Mouse (Mus musculus) frontal cortex, postnatal 10 days (tissue): ENCODE results near the gene Trpm8.

ENCODE experiments used
- DNase-seq, 2 experiments: peaks; one replicate each; pipeline ENCODE4 v3.0.0; 2022; ENCODE audit warnings: low spot score in 2 of 2, mixed read lengths in 1 of 2

The Trpm8 gene

DNA sequence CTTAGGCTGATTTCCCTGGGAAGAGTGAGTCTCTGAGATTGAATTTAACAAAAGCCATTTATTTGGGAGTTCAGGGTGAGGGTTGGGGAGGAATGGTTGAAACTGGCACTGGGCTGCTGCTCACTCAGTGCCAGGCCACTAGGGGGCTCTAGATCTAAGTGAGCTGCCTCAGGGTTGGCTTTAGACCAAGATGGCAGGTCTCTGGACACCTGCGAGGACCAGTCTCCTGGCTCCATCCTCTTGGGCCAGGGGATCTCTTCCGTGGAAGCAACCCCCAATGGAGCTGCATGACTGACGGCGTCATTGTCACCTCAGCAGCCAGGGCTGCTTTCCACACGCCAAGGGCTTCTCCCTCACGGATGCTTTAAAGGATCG lies 7.5 kb downstream of the Trpm8 start:
- DNase-seq: no peak

DNA sequence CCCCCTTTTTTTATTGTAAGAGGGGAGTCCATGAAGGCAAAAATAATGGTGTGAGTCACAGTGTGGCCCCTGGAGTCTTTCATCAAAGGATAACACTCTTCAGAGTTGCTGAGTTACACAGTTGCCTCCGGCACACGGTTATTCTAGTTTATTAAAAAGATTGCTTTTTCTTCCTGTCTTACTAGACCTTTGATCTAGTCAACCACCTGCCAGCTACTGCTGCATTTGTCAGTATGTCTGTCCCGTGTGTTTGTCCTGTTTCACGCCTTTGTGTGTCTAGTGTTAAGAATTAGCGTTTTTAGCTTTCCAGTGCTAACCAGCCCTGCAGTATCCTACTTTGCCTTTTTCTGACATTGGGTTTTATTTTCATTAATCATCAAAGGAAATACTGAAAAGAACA lies 8.2 kb downstream of the Trpm8 start:
- no peak for DNase-seq

DNA sequence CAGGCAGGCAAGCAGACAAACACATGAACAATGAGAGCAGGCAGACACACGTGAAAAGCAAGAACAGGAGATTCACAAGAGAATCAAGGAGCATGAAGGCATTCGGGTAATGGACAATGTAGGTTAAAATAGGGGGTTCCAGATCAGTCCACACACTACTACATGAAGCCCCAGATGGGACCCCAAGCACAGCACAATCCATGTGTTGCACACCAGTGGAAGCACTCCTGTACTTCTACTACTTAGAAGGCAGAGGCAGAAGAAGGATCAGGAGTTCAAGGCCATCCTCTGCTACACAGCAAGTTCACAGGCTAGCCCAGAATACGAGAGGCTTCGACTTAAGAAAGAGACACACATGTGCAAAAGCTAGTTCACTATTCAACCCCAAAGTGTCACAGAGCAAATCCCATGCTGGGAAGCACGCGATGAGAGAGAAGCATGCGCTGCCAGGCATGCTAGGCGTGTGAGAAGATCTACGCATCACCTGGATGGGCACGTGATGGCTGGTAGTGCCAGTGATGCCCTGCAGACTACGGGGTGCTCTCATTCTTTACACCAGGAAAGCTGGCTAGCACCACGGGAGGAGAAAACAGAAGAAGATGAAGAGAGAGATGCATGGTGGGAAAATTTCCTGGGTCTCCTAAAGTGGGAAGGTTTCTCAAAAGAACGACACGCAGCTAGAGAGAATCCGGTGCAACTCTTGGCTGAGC lies 8.8 kb downstream of the Trpm8 start:
- no peak for DNase-seq

DNA sequence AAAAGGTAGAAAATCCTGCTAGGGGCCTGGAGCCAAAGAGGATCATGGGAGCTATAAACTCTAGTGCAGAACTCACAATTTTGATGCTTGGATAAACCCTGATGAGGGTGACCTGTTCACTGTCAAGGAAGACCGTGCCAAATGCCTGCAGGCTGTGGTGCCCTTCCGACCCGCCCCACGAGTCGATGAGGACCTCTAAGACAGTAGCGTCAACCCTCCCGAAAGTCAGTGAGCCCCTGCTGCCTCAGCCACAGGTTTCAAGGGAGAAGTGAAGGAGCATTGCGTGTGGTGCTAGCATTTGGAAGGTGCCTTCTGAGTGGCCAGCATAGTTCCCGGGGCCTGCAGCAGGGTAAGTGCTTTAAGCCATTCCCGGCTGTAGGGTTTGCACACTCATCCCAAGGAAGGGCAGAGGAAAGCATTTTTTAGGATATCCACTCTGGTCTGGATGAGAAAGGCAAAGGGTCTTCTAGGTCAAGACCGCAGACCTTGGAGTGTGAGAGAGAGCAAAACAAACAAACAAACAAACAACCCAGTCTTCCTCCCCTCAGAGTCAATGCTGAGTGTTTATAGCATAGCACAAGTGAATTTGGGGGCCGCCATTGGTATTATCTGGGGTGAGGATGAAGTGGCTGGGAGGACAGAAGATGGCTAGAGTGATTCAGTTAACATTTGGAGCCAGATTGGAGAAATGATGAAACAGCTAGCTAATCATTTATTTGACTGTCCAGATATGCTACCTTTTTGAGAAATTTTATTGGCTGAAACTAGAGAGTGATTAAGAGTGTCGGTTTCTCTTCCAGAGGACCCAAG lies 9.6 kb downstream of the Trpm8 start:
- DNase-seq: no peak

DNA sequence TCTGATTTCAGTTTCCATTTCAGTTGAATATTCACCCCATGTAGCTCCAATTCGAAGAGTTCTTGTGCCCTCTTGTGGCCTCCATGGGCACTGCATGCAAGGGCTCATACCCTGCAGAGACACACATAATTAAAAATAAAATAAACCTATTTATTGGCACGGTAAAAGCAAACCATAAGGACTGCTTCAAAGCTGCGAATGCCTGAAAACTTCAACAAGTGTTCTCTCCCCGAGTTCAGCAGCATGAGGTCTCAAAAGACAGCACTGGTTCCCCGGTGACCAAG lies 10.2 kb downstream of the Trpm8 start:
- DNase-seq: no peak

DNA sequence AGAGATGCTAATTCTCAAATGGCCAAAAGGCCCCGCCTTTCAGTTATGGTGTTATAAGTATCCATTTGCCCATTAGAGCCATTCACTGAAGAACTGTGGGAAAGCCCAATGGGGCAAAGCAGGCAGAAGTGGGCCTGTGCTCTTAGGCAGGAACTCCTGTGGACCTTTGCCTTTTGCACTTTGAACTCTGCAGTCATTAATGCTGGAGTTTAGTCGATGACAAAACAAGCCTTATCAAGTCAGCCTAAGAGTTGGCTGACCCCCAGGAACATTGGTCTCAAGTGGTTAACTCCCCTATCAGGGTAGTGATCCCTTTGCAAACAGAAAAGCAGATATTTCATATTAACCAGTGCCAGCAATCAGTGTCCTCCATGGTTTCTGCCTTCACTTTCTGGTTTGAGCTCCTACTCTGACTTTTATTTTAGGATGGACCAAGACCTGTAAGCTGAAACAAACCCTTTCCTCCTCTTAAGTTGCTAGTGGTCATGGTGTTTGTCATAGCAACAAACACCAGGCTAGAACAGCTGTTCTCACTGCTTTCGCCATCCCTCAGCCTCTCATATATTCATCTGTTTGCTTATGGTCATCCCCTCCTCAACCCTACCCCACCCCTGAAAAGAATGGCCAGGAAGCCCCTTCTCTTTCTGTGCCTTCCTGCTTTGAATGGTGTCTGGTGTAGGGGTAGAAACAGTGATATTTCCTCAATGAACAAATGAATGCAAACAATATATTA lies 10.8 kb downstream of the Trpm8 start:
- no peak for DNase-seq

DNA sequence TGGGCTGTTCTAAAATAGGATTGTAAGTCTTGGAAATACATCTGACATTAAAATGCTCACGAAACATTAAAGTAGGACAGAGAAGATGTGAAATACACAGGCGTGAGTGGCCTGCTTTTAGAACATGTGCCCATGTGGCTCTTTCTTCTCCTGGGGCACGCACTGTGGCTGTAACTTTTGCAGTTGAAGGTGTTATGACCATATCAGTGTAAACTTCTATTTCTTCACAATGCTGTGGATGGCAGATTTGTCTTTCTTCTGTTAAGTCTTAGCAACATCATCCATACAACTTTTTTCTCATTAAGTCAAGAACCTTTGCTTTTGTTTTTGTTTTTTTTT lies 11.3 kb downstream of the Trpm8 start:
- no peak for DNase-seq

DNA sequence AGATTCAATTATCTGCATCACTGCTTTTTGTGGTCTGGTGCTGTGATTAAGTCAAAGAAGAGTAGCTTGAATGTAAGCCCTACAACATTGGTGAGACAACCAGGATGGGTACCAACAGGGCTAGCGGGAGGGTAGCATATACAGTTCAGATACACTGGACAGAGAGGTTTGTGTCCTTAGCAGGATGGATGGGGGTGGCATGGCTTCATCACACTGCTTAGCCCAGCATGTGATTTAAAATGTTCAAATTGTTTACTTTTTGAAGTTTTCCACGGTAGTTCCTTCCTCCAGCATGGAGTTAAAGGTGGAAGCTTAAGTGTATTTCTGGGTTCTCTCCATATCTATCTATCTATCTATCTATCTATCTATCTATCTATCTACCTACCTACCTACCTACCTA lies 11.7 kb downstream of the Trpm8 start:
- DNase-seq: no peak

DNA sequence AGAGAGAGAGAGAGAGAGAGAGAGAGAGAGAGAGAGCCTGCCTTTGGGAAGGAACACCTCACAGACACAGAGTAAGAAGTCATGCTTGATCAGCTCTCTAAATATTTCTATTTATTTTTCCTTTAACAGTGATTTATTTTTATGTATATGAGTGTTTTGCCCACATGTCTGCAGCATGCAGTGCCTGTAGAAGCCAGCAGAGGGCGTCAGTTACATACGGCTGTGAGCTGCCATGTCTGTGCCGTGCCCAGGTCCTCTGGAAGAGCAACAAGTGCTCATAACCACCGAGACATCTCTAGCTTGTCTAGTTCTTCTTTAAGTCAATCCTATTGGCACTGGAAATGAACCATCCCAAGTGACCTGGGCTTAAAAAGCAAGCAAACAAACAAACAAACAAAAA lies 12.5 kb downstream of the Trpm8 start:
- no peak for DNase-seq

DNA sequence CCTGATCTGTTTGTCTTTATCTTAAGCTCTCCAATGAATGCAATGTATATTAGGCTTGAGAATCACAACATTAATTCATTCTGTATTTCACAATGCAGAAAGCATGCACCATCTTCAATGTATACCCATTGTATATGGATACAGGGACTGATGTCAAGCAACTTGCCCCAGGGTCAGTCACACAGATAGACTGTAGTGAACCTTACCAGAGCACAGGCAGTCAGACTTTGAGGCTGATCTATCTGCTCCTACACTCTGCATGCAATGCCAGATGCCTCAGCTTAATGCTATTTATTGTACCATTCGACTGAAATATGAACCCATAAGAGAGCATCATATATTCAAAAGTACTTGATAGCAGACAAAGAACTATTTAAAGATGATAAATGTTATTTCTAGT lies 13.1 kb downstream of the Trpm8 start:
- no peak for DNase-seq

DNA sequence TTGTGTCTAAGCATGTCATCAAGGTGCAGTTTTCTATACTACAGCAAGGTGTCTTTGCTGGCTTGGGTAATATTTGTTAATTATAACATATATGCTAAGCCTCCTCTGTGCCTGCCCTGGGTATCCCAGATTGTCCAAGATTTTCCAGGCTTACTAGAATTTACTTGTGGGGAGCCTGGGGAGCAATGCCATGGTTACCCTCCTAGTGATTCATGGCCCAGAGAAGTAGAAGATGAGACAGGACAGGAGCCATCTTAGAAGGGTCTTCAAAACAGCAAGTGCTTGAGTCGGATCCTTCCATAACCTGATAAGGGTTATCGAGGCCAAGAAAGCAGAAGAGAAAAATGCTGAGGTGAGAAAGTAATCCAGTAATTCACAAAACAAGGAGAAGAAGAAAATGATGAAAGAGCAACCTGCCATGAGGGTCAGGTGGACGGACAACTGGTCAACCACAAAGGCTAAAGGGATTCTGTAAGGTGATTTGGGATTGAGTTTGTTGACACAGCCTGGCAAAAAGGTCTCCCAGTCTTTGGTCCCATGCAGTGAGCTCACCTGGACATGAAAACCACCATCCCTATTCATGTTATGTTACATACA lies 14.0 kb downstream of the Trpm8 start:
- no peak for DNase-seq

DNA sequence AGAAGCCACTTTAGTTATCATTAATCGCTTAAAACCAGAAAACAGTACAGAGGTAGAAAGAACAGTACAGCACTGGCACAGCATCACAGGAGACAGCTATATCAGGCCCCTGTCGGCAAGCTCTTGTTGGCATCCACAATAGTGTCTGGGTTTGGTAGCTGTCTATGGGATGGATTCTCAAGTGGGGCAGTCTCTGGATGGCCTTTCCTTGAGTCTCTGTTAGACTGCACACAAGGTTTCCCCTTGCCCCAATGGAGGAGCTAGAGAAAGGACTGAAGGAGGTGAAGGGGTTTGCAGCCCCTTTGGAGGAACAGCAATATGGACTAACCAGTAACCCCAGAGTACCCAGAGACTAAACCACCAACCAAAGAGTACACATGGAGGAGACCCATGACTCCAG lies 14.6 kb downstream of the Trpm8 start:
- no peak for DNase-seq

DNA sequence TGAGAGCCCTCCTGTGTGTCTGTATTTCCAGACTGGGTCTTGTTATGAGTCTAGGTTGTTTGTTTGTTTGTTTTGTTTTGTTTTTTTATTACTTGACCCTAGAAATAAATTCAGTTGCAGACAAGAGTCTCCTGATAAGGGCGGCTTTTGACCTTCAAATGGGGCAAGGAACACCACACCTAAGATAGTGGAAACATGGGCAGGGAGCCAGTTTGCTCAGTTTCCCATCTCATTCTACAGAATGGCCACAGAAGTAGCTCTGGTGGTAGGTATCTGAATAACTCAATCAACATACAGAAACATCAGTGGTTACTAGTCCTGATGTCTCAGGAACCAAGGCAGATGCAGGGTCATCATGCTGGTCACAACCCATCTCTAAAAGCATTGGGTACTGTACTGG lies 17.2 kb downstream of the Trpm8 start:
- no peak for DNase-seq

DNA sequence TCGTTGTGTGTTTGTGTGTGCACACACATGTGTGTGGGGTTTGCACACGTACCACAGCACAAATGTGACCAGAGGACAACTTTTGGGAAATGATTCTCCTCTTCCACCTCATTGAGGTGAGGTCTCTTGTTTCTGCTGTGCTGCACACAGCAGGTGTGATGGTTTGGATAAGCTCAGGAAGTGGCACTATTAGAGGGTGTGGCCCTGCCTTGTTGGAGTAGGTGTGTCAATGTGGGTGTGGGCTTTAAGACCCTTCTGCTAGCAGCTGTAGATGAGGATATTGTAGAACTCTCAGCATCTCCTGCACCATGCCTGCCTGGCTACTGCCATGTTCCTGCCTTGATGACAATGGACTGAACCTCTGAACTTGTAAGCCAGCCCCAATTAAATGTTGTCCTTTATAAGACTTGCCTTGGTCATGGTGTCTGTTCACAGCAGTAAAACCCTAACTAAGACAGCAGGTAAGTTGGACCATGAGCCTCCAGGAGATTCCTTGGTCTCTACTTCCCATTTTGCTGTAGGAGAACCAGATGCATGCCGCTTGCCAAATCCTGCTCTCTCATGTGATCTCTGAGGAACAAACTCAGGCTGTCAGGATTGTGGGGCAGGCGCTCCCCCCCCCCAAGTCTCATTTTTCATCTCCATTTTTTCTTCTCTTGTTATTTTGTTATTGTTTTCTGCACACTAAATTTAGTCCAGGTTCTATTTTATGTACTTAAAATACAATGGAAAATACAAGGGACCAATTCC lies 18.9 kb downstream of the Trpm8 start:
- no peak for DNase-seq

DNA sequence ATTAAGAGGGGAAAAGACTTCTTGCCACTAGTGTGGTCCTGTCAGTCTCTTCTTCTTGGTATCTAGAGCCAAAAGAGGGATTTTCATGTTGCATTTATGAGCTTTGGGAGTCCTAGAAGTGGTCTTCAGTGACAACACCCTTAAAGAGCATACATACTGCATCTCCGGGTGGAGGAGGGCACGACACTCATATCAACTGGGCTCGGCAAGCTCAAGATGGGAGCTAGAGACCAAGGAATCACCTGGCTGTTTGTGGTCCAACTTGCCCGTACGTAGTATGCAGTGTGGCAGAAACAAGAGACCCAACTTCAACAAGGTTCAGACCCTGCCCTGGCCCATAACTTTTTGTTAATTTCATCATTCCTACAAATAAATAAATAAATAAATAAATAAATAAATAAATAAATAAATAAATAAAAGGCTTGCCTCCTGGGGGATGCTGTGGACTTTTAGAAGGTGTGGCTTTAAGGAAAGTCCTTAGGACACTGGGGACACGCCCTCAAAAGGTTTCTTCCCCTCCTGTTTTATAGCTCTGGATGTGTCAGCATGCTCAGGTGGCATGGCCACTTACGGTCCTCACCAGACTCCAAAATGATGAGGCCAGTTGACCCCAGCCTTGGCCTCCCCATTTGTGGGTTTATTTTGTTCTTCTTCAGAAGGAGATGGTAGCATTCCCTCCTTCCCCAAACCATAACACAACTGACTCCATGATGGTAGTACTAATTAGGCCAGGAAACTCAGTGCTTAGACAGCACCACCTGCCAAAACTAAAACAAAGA lies 20.2 kb downstream of the Trpm8 start:
- DNase-seq: no peak

DNA sequence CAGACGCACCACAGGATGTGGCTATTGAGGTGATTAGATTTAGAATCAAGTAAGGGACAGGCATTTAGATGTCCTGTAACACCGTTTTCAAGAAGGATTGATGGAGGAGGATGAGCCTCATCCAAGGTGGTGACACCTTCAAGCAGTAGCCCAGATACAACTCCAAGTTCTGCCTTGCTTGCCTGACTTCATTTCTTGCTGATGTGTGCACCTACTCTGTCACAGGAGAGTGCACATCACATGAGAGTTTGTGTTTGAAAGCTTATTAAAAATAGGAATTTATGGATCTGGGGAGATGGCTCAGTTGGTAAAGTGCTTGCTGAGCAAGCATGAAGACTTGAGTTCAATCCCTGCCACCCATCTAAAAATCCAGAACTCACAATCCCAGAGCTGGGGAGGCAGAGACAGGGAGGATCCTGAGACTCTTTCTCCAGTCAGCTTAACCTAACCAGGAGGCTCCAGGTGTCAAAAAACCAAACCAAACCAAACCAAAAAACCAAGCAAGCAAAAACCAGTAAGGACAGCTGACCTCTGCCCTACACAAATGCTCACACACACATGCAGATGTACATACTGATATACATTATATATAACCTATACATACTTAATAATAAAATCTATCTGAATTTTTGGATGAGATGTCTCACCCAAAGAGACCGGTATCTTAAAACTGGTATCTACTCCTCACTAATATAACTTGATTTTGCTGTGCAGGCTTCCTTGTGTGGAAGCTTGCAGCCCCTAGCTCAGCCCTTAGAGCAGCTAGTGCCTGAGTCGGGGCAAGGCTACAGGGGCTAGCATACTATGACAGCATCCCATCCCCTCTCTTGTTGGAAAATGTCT lies 21.4 kb downstream of the Trpm8 start:
- DNase-seq: no peak

DNA sequence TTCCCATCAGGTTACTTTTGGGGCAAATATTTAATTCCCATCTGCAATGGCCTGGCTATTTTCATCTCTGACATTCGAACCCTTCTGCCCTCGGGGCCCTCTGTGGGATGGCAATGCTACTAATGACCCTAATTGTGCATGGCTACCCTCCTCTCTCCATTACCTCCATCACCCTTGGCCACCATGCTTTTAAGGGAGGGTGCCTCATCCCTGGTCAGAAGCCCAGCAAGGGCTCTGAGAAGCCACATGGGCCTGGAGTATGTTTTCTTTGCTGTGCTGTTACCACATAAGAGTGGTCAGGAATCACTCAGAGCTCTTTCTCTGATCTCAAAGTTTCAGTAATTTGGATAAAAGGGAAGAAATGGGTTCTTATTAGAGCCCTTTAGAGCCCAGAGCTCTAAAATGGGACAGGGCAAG lies 22.1 kb downstream of the Trpm8 start:
- DNase-seq: no peak

DNA sequence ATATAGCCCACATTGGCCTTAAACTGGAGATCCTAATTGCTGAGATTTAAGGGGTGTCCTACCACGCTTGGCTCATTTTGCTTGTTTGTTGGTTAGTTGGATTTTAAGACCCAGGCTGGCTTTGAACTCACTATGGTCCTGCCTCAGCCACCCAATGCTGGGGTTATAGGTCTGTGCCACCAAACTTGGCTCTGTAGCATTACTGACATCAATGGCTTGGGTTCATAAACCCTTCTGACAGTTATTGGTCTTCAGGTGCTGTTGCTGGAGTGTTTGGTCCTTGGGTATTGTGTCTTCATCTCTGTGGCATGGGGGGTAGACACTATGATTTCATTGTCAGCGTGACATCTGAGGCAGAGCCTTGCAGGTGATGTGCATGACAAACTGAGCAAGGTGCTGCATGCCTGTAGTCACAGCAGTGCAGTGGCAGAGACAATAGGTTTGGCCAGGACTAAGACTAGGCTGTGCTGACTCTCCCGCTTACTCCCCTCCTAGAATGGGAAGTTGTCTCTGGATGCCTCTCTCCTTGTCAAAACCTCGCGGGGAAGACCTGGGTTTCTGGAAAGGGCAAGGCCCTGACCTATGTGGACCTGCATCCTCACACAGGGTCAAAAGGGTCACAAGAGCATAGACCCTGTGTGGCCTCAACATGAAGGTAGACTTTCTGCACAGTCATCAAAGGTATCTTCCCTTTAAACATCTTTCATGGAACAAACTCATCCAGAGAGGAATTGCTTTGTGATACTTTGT lies 23.0 kb downstream of the Trpm8 start:
- no peak for DNase-seq

DNA sequence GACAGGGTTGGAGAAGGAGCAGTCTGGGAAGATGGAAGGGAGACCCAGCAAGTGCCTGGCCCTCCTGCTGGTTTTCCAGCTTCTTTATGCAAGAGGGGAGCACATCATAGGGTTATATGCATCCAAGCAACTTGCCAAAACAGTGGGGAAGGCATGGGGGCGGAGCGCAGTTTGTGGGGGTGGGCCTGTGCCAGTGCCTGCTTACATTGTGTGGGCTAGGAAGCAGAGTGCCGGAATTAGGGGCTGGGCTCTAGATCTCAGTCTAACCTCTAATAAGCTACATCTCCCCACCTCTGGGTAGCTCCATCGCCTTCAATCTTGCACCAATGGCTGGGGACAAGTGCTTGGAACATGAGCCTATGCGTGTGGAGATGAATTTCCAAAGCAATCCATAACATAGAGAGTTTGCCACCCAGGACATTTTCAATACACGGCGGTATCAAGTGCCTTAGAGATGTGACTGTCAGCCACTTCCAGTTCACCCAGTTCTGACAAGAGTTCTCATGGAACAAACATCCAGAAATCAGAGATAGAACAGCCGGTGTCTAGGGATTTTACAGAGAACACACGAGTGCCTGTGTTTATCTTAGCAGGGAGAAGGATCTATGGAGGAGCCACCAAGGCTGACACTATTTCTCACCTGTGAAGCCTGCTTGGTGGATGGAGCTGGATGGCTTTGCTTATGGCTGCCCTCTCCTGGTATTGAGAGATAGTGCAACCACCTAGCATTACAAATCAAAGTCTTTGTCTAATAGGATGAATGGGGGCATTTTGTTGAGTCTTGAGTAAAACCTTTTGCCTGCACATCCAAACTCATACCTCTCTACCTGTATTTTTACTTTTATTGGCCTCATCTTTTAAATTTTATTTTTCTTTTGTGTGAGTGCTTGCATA lies 23.9 kb downstream of the Trpm8 start:
- DNase-seq: no peak
